Mouse (Mus musculus) bone marrow, adult 2 months (tissue): ENCODE results near the gene Igsf23. TPM values are rescaled to one million over a fixed set of nuclear protein-coding genes. Genes with fewer than 3 reads are reported as not detected.
"Not testable (repeated sequence)": the region's sequence is repeated elsewhere in the genome, so short reads cannot be mapped to it uniquely, and the experiment has no call there.

ENCODE experiments used
- H3K27ac ChIP-seq: fragments of 200-500 bp; 2 replicates; pipeline ENCODE4 v1.5.1; 2012; ENCODE audit warnings: low read depth, mild to moderate bottlenecking, control low read depth, inconsistent platforms, low read length; ENCODE audit not compliant: control insufficient read depth, poor library complexity, insufficient read depth
- H3K4me1 ChIP-seq: fragments of 200-500 bp; 2 replicates; pipeline ENCODE4 v1.6.1; 2011; ENCODE audit warnings: low read length; ENCODE audit not compliant: control insufficient read depth, insufficient read depth
- H3K4me3 ChIP-seq: fragments of 200-500 bp; replicated peaks from 2 replicates; pipeline ENCODE3; 2011; ENCODE audit warnings: mild to moderate bottlenecking, low read depth, low read length, control low read depth; ENCODE audit not compliant: control insufficient read depth
- CTCF ChIP-seq: fragments of 200-500 bp; IDR thresholded peaks from 2 replicates; pipeline ENCODE4 v1.5.1; 2011; ENCODE audit warnings: low read length, control low read depth; ENCODE audit not compliant: control insufficient read depth, insufficient read depth
- POLR2A ChIP-seq: fragments of 200-500 bp; IDR thresholded peaks from 2 replicates; pipeline ENCODE4 v1.6.1; 2011; ENCODE audit warnings: low read depth, mild to moderate bottlenecking, control low read depth, low read length, borderline replicate concordance; ENCODE audit not compliant: control insufficient read depth
- WGBS: fragments of 180-500 bp; shearing (Covaris S2); methylation state at CpG from one replicate; pipeline ENCODE4 v1.1.7; 2018; 5-methylcytosine and 5-hydroxymethylcytosine counted together
- polyA plus RNA-seq: library from polyadenylated mRNA; stranded (reverse); fragments of >200 nt; gene quantifications from 2 replicates; pipeline ENCODE4 v1.2.4, GENCODE M21; 2011; ENCODE audit warnings: low replicate concordance; ENCODE audit not compliant: missing spikeins, insufficient read depth, insufficient read length

Igsf23 gene
- 0.52 TPM in 1 of 2 replicates, not detected in the other for polyA plus RNA-seq

GRCm38 (mm10) chr7:19950589-19950988 is at the start of gene Igsf23:
Gene Igsf23, minus strand, starts transcription at chr7:19950756.
- Histone ChIP-seq H3K4me1 (no peaks in the 10 kb centered on the region; the same call in 1 of the 2 replicates), H3K4me3 (no peak within 1 kb of the TSS), H3K27ac (no peak within 1 kb of the TSS)
- WGBS = 87% methylated on average over 9 of the region's 9 CpGs
- TF ChIP-seq POLR2A (no peak), CTCF (no peak)

GRCm38 (mm10) chr7:19996721-19997120 is 46.2 kb upstream of the Igsf23 start:
- 60% methylated on average over 3 of the region's 3 CpGs for WGBS
- not testable (repeated sequence) for H3K4me1 ChIP-seq

GRCm38 (mm10) chr7:19991165-19991564 is 40.6 kb upstream of the Igsf23 start, which contains the start of gene Nlrp9b:
Gene Nlrp9b, plus strand, starts transcription at chr7:19991465.
- H3K4me1 ChIP-seq, H3K27ac ChIP-seq, H3K4me3 ChIP-seq: not testable (repeated sequence)
- 56% methylated on average over 8 of the region's 8 CpGs for WGBS

More at GRCm38 (mm10) chr7:19996721-19997120, 46.2 kb upstream of the Igsf23 start:
- H3K4me3 ChIP-seq, H3K27ac ChIP-seq: not testable (repeated sequence)

- TF ChIP-seq CTCF (no peak), POLR2A (no peak)
- Histone ChIP-seq H3K4me3 (no peak overlapping the region), H3K27ac (no peak overlapping the region), H3K4me1 (no peaks in the 10 kb centered on the region)
- 80% methylated on average over 4 of the region's 4 CpGs for WGBS
Observed at GRCm38 (mm10) chr7:19971516-19971915, 21.0 kb upstream of the Igsf23 start.

- no peak for TF ChIP-seq POLR2A
- no peak overlapping the region for H3K27ac ChIP-seq
- no peaks in the 10 kb centered on the region for H3K4me1 ChIP-seq
- WGBS = 83% methylated on average over 8 of the region's 8 CpGs
- H3K4me3 ChIP-seq = no peak overlapping the region
Observed at GRCm38 (mm10) chr7:19970196-19970595, 19.6 kb upstream of the Igsf23 start.

- TF ChIP-seq CTCF = no peak
- no peak for TF ChIP-seq POLR2A
- WGBS = 93% methylated on average over 4 of the region's 4 CpGs
- H3K27ac ChIP-seq = no peak overlapping the region
Observed at GRCm38 (mm10) chr7:19969541-19970090, 19.1 kb upstream of the Igsf23 start.

GRCm38 (mm10) chr7:19969106-19969505 is 18.6 kb upstream of the Igsf23 start:
- WGBS = 69% methylated on average over 3 of the region's 3 CpGs
- H3K4me1 ChIP-seq = no peaks in the 10 kb centered on the region
- no peak overlapping the region for H3K4me3 ChIP-seq
- no peak overlapping the region for H3K27ac ChIP-seq
- no peak for TF ChIP-seq POLR2A

More at GRCm38 (mm10) chr7:19969541-19970090, 19.1 kb upstream of the Igsf23 start:
- H3K4me3 ChIP-seq = no peak overlapping the region
- H3K4me1 ChIP-seq = no peaks in the 10 kb centered on the region

- no peak for TF ChIP-seq CTCF
- TF ChIP-seq POLR2A = no peak
- 69% methylated on average over 7 of the region's 7 CpGs for WGBS
- Histone ChIP-seq H3K4me1 (no peaks in the 10 kb centered on the region), H3K27ac (no peak within 1 kb of the TSS), H3K4me3 (no peak within 1 kb of the TSS)
Observed at GRCm38 (mm10) chr7:19964985-19965579, 14.5 kb upstream of the Igsf23 start, which contains the start of gene Ceacam20. Gene Ceacam20, plus strand, starts transcription at chr7:19965412.

GRCm38 (mm10) chr7:19962423-19962822 is 11.9 kb upstream of the Igsf23 start:
- Histone ChIP-seq H3K4me3 (no peak overlapping the region), H3K4me1 (no peaks in the 10 kb centered on the region; the same call in 1 of the 2 replicates), H3K27ac (no peak overlapping the region)
- WGBS = 68% methylated on average over 1 of the region's 1 CpGs
- TF ChIP-seq POLR2A (no peak), CTCF (no peak)
